Mouse (Mus musculus) heart, adult 11 months (tissue): ENCODE measurements around the gene Gm3194.
"Not testable (repeated sequence)": the region's sequence is repeated elsewhere in the genome, so short reads cannot be mapped to it uniquely, and the experiment has no call there.

Experiments
- DNase-seq: peaks from one replicate; pipeline ENCODE4 v3.0.0; 2022

Gm3194 gene

GRCm38 (mm10) chr14:5455367-5455766 lies at the start of gene Gm3194:
Gm3194 (minus strand) TSS chr14:5455467.
- not testable (repeated sequence) for DNase-seq

- not testable (repeated sequence) for DNase-seq
Measured at GRCm38 (mm10) chr14:5501374-5501773, 46.1 kb upstream of the Gm3194 start, which contains the start of gene Gm3488. Gm3488 (plus strand) TSS chr14:5501674.

GRCm38 (mm10) chr14:5483907-5484306 lies 28.6 kb upstream of the Gm3194 start, which contains the start of gene Gm3187:
Gm3187 (plus strand) TSS chr14:5484207.
- DNase-seq, result not testable (repeated sequence)

- not testable (repeated sequence) for DNase-seq
Measured at GRCm38 (mm10) chr14:5477730-5478129, 22.5 kb upstream of the Gm3194 start, which contains the start of gene Gm8246. Gm8246 (minus strand) TSS chr14:5477830.

GRCm38 (mm10) chr14:5460469-5460868 lies 5.2 kb upstream of the Gm3194 start:
- not testable (repeated sequence) for DNase-seq

- DNase-seq, result not testable (repeated sequence)
Measured at GRCm38 (mm10) chr14:5388949-5389348, 66.3 kb downstream of the Gm3194 start, which contains the start of gene Gm3500. Gm3500 (minus strand) TSS chr14:5389049.
